Mouse (Mus musculus) C2C12 (cell line): ENCODE results near the gene Apobec3.

Experiments
- FOSL1 ChIP-seq: IDR thresholded peaks from one replicate; pipeline ENCODE4 v1.8.0; 2011; ENCODE audit warnings: mild to moderate bottlenecking, low read length; ENCODE audit not compliant: poor library complexity, insufficient read depth, severe bottlenecking
- MYOG ChIP-seq: IDR thresholded peaks from one replicate; pipeline ENCODE4 v1.6.1; 2011; ENCODE audit not compliant: control insufficient read depth, insufficient read length; ENCODE audit errors: extremely low read depth

- TF ChIP-seq FOSL1 (no peak), MYOG (no peak)
Measured at GRCm38 (mm10) chr15:79842985-79843384, 48.5 kb upstream of the Apobec3 start.
